Mouse (Mus musculus): ENCODE measurements at regions not wholly inside any gene's neighbourhood (a gene's known extent, or its start where the extent isn't known, plus 50 kb on each side); places are given as distances from the start of the nearest gene placed in this dataset.

DNA sequence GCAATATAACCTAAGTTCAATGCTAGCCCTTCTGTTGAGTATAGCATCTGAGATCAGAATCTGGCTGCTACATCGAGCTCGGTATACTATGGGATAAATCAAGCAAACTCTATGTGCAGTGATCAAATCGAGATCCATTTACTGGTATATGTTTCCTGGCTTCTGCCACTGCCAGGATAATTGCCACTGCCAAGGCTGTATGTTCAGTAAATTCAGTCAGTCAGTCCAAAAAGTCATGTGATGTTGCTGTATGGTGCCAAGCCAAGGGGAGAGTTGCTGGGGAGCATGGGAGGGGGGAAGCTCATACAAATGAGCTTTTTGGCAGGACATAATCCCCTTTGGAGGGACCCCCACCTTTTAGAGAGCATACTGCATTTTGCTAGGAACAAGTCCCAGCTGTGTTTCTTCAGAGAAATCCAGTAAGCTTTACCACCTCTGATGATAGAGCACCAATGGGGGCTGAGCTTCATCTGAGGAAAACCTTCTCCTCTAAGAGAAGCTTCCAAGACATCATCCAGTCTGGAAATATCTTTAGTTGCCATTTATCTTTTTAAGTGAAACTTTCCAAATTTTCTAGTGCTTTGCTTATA is 389.3 kb upstream of the Plscr5 start:
- TF ChIP-seq EP300 (IDR thresholded peaks at IDR 0.05; ENCODE audit: low read depth) (no peak), CTCF (IDR thresholded peaks at IDR 0.05; ENCODE audit: low read depth) (no peak)

Data from heart, postnatal 0 days (tissue).